Mouse (Mus musculus) A20 (cell line): ENCODE results near the gene Rin3.

ENCODE experiments used
- DNase-seq: peaks from one replicate; pipeline ENCODE4 v3.0.0-alpha.2; 2011; ENCODE audit warnings: low read depth, low spot score

The Rin3 gene

DNA sequence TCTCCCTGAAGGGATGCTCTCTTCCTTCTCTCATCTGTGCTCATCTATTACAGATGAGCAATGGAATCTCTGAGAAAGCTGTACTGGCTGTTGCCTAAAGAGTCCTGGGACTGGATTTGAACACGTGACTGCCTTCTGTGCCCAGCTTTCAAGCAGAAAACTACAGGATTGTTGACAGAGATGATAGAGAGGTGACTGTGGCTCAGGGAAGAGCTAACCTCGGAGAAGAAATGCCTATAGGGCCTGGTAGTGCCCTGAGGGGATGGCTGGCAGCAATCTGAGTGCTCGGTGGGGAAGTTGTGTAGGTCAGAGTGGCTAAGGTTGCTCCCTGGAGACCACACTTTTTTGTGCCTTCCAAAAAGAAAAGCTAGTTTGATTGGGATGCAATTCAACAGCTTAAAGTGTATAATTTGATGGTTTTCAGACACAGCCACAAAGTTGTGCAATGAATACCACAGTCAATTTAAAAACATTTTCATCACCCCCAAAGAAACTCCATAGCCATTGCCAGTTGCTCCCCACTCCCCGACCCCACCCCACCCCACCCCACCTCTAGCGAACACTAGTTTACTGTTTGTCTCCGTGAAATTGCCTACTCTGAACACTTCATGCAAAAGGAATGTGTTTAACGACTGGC lies 1.9 kb upstream of the Rin3 start:
- no peak for DNase-seq

DNA sequence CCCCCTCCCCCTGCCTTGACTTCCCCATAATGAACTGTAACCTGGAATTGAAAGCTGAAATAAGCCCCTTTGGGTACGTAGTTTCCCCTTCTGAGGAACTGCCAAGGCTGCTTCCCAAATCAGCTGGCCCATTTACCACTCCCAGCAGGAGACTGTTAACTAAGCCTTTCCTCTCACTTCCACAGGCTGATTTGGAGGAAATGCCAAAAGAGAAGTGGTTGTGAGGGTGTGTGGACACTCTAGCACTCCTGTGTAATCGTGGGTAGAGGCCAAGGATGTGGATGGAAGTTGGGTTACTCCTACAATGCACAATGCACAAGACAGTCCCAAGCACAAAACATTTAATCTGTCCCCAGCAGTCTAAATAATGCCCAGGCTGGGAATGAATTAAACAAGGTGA lies 722 bp upstream of the Rin3 start:
- no peak for DNase-seq

DNA sequence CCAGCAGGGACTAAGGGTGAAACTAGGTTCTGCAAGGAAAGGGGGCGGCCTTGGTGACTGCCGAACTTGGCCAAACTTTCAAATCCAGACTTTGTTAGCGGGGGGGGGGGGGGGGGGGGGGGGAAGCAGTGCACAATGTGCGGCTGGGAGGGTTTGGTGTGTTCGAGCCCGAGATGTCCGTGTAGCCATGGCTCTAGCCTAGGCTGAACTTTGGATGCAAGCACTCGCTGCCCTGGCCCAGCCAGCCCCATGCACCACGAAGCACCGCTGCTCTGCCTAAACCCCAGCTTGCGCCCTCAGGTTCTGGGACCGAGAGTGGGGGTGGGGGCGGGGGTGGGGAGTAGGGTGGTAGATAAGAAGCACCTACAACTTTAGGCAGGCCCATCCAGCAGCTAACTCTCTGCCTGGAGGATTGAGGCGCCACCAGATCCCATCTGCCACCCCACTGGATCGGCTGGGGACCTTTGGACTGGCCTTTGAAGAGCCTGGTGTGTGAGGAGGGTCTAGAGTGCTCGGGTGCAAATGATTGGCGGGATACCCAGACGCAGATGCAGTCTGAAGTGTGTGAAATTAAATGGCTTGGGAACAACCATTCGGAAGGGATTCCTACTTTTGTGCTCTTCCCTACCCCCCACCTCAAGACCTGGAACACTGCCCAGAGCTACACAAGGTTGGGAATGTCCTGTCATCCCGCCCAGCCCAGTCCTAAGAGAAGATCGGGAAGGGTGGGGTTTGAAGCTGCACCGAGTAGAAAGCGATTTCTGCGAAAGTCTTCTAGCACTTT lies 827 bp downstream of the Rin3 start:
- DNase-seq, result no peak

DNA sequence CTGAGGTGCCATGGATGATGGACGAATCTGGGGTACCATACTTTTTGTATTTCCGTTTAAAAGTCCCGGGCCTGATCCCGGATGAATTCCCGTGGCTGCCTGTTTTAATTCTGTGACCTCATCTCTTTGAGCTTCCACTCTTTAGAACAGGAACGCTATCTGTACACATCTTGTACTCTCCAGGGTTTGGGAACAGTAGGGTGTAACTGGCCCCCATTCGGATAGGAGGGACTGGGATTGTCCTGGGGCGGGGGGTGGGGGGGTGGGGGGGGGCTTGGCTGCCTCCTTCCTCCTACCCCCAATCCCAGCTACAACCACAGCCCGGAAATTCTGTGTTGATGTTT lies 1.4 kb downstream of the Rin3 start:
- no peak for DNase-seq

DNA sequence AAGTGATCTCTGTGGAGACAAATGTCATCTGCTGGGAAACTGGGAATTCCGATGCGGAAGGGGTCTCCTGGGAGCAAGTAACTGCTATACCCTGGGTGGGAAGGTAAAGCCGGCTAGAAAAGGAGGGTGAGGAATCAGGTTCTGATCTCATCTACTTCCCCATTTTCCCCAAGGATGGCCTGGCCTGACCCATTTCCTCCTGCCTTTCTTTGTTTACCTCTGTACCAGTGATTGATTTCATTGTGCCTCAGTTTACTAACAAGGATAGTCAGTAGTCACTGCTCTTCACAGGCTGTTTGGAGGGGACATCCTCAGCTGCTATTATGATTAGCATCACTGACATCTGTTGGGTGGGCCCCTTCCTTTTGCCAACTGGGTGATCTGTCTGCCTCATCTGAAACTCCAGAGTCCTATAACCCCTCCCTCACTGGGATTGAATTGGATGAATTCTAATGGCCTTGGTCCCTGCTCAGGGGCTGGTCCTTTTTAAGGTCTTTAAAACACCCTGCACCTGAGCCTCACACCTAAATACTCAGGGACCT lies 1.8 kb downstream of the Rin3 start:
- no peak for DNase-seq

DNA sequence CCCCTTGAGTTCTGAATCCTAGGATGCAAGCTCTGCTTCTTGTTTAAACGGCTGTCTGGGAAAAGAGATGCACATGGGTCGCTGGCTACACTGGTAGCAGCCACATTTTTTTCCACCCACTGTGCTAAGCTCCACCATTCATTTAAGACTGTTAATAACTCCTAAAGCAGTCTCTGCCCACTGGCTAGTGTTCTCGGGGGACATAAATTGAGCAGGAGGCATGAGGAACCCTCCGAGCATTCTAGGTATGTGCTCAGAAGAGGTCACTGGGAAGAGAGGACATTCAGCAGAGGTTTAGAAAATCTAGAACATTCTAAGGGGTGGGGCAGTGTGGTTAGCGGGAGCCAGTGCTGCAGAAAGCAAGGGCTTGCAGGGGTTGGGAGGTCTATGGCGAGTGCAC lies 2.5 kb downstream of the Rin3 start:
- no peak for DNase-seq

DNA sequence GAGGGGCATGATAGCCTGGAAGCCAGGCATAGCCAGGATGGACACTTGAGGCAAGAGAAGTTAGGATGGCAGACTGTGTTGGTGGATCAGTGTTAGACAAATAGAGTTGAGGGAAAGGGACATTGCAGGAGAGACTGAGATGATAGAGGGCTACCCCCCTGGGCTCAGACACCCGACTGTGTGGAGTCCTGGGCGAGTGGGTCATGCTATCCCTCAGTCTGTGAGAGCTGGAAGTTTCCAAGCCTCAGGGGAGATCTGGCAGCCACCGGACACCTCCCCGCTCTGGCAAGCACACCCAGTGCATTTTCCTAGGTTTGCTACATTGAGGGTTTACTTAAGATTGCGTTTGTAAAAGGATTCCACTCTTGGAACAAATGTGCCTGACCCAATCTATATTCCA lies 2.9 kb downstream of the Rin3 start:
- no peak for DNase-seq

DNA sequence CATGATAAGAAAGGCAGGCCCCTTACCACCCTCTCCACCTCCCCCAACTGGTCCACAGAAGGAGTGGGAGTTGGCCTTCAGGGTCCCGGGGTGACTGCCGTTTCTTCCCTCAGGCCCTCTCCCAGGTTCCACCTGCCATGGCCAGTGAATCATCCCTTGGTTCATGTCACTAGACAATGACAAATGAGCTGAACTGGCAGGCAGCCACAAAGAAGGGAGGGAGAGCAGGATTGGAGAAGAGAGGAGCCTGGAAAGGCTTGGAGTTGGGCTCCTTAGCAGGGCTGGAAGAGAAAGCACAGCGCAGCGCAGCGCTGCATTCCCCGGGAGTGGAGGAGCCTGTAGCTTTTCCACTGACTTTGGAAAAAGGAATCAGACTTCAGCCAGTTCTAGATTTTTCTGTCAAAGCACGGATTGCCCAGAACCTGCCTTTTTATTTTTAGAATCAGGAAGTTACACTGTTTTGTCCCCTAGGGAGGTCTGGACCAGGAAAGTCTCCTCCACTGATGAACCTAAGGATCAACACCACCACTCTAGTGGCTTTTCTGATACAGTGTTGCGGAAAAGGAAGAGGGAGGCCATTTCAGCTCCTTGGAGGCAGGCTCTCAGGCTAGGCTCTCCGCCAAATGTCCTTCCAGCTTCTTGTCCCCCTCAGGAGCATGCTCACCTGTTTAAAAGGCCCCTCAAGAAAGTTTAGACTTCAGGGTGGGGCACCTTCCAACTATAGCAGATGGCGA lies 4.0 kb downstream of the Rin3 start:
- DNase-seq, result no peak

DNA sequence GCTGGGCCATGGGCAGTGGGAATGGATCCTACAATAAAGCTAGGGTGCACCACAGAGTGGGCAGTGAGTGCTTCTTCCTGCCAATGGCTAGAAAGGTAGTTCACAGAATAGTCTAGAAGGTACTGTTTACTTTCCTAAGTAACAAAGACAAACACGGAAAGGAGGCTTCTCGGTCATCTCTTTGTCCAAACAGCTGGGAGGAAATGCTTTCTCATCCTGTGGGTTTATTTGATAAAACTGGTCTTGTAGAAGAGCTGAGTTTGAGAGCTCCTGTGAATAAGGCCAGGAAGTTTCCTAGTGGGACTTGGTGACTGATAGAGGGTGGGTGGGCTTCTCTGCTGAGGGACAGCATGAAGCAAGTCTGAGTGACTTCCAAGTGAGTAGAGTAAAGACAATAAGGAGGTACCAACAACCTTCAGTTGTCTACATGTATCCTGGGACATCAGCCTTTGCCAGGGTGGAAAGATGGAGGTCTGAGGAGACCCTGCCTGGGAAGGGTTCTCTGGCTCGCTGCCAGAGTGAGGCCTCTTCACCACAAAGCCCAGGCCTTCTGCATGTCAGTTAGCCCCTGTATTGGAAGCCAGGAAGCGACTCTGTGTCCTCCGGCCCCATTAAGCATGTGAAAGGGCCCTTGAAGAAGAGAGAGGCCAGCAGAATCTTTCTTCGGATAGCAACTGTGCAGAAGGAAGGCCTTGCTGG lies 5.2 kb downstream of the Rin3 start:
- no peak for DNase-seq

DNA sequence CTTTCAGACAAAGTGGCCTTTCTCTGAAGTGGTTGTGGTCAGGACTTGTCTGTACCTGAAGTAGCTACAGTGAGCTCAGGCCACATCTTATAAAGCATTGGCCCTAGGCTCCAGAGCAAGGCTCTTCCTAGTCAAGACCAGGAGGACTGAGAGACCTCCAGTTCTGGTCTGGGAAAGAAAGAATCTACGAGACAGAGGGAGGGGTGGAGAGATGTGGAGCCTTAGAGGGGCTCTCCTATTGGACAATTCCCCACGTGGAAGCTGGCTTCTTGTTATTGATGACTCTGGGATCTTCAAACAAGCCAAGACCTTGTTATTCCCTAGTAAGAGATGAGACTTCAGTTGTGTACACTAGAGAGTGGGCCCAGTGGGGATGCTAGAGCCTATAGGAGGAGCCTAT lies 6.0 kb downstream of the Rin3 start:
- DNase-seq, result no peak

DNA sequence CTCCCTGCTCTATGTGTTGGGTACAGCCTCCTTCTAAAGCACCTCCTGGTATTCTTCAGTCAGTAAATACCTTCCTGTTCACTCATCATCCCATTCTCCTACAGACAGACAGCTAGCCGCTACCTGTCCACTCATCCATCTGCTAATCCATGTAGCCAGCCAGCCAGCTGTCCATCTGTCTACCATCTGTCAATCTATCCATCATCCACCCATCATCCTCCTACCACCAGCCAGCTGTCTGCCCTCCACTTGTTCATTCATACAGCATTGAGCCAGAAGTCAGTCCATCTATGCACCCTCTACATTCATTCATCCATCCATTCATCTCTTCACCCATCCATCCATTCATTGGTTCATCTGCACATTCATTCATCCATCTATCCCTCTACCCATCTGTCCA lies 6.7 kb downstream of the Rin3 start:
- no peak for DNase-seq

DNA sequence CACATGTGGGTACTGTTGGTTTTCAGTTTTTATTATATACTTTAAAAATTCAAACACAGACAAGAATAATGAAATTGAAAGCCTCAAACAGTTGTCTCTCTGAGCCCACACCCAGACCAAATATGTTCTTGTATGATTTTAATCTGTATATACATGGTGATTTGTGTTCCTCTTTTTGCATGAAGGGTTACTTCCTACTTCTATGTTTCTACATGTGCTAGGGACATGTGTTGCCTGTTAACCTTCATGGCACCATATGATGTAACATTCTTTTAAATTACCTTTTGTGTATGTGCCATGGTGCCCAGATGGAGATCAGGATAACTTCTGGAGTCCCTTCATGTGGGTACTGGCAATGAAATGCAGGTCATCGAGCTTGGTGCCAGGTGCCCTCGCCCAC lies 7.8 kb downstream of the Rin3 start:
- no peak for DNase-seq

DNA sequence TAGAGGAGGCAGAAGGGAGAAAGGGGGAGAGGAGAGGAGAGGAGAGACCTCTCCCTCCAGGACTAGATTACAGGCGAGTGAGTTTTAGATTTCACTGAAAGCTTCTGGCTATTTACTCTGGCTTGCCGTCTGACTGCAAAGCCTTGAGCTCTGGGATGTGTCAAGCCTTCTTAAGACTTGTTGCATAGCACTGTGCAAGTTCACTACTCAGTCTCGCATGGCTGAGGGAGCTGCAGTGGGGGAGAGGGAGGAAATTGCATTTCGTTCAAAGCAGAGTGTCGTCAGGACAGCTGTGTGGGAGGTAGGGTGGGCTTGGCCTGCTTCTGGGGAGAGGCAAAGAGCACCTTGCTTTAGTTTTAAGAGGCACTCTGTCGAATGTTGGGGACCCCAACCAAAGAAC lies 8.8 kb downstream of the Rin3 start:
- no peak for DNase-seq

DNA sequence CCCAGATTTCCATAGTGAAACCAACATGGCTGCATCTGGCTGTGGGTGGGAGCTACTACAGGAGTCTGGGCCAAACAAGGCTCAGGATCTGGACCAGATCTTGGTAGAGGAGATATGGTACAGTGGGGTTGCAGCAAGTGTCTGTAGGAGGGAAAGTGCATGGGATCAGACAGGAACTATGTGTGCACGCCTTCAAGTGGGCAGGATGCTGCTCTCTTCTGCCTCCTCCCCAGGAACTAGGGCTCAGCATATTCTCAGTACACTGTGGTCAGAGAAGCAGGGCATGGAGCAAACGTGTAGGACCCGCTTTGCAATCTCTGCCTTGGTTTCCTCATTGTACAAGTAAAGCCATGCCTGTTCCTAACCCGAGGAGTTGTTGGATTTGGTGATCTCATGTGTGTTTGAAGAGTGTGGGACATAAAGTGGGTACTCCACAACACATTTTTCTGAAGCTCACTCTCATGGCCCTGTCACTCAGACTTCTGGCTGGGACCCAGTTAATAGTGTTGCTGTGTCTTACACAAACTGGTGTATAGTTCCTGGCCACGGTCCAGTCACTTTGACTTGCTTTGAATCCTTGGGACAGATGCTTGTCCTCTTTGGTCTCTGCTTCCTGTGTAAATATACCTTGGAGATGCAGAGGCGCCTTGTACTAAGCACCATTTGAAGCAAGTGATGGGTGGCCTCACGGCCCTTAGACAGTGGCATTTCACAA lies 9.8 kb downstream of the Rin3 start:
- DNase-seq, result no peak

DNA sequence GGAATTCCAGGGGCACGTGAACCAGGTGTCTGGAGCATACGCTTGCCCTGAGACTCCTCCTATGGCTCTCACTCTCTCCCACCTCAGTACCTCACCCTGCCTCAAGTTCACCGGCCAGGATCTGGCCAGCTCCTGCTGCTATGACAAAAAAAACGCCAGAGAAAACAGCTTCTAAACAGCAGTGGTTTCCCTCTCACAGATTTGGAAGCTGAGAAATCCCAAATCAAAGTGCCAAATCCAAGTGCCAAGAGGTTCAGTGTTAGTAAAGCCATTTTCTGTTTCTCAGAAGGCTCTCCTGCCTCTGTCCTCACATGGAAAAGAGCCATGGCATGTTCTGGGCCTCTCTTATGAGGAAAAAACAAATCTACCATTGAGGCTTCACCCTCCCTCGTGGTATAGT lies 11.8 kb downstream of the Rin3 start:
- DNase-seq, result no peak

DNA sequence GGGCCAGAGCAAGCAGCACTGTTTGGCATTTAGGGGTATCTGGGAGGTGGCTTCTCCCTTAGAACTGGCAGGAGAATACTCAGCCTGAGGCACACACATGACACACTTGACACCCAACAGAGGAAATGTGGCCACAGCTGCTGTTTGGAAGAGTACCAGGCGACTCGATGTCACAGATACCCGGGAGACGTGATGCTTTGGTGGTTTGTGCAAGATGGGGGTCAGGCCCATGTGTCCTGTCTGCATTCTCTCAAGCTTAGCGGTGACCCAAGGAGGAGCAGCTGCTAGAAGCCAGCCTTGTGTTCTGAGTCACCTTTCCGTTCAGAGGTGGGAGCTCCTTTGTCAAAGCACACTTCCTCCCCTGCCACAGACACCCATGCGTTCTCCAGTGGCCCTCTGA lies 12.4 kb downstream of the Rin3 start:
- peak; percentile 19 for DNase-seq

DNA sequence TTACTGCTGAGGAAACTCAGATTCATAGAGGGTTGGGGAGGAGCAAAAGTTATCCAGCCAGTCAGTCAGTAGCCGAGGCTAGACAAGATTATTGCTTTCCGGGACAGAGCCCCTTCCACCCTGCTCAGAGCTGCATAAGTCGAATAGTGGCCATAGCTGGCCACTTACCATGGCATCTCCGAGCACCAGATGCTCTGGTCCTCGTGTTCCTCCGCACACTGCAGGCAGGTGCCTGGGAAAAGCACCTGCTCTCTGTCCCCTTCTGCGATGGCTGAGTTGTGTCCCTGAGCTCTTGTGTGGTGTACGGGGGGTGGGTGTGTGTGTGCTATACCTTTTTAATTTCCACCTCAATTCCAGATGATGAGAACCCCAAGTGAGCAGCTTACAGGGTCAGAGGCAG lies 12.8 kb downstream of the Rin3 start:
- no peak for DNase-seq

DNA sequence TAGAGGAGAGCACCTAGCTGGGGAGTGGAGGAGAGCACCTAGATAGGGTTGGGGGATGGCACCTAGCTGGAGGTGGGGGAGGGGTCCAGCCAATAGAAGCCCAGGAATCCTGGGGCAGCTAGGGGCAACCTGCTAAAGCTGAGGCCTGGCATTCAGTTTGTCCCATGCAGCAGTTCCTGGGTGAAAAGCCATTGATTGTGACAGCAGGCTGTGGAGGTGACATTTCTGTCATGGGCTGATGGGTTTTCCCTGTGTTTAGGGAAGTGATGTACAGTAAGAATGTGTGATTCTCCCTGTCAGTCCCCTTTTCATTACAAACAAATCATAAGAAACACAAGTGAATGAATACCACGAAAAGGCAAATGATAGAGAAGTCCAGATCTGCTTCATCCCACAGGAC lies 13.5 kb downstream of the Rin3 start:
- no peak for DNase-seq

DNA sequence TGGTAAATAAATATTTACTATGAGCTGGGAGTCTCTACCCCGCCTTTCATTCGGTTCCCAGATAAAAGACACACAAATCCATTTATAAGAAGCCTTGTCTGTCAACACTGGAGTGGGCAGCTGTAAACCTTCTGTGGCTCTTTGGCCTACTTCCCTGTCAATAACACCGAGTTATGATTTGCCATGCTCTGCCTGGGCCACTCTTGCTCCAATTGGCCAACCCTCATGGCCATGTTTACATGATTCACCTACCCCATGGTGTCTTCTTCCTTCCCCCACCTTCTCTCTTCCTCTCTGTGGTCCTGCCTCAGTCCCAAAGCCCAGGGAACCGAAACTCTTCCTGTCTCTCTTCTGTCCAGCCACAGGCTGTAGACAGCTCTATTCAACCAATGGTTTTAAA lies 14.1 kb downstream of the Rin3 start:
- no peak for DNase-seq

DNA sequence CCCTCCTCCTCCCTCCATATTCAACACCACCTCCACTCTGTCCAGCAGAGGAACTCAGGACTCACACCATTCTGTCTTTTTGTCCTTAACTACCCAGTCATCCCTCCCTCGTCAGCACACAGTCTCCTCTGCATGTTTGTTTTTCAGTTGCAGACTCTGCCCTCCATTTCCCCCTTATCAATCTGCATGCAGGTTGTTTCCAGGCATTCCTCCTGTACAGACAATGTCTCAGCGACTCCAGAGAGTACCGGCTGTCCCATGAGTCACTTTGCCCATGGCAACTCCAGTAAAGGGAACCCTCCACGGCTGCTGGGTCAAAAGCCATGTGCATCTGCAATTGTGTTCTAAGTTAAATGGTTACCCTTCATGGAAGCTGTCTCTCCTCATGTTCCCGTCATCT lies 16.4 kb downstream of the Rin3 start:
- no peak for DNase-seq

DNA sequence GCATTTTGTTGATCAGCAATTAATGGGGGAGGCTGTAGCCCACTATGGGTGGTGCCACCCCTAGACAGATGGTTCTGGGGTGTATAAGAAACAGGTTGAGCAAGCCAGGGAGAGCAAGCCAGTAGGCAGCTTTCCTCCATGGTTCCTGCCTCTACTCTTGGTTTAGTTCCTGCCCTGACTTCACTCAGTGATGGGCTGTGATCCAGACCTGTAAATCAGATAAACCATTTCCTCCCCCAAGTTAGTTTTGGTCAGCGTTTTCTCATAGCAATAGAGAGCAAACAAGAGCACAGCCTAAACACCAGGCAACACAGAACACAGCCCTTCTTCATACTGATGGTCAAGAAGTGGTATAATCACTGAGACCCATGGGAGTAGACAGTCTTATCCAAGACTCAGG lies 18.7 kb downstream of the Rin3 start:
- DNase-seq, result no peak

DNA sequence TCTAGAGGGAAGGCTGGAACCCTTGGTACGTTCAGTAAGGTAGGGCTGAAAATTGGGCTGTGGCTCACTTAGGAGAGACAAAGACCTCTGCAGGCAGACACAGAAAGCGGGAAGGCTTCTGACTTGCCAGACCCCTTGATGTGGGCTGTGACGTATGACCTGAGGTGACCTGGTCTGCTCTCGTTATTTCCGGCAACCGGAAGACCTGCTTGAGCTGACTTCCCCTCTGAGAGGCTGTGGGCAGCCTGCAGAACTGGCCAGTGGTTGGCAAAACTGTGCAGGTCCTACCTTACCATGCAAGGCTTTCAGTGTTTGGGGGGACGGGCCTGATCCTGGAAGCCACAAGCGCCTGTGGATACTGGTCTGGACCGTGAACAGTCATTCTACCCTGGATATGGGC lies 19.5 kb downstream of the Rin3 start:
- no peak for DNase-seq
